Mouse (Mus musculus) lung, adult 18-20 months (tissue): ENCODE data around the gene R3hcc1l.

Source experiments
- DNase-seq, 2 experiments: peaks; one replicate each; pipeline ENCODE4 v3.0.0; 2022; ENCODE audit warnings: mixed read lengths in 2 of 2

The R3hcc1l gene

DNA sequence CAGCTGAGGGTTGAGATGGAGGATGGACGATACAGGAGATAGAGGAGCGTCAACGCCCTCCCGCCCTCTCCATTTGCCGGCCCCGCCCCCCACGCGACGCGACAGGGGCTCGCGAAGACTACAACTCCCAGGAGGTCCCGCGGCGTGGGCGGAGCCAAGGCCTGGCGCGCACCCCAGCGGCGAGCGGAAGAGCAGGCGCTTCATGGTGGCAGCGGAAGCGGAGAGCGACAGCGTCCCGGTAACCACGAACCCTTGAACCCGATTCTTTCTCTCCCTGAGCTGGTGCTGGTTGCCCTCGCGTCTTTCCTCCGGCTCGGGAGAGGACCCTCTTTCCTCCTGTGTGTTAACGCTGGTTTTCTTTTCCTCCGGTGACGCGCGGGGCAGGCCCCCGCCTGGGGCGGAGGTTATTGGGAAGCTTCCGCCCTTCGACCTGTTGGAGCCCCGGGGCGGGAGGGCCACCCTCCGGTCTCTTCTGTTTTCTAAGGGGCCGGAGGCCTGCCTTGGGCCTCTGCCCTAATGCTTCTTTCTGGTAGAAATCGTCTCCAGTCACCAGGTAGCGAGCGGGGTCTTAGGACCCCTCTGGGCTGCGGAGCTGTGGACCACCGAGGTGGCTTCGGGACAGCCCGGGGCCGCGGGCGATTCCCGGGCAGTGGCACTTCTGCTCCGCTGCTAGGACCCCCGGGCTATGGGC lies at the start of gene R3hcc1l:
TSS of gene R3hcc1l (plus strand) at position 140 of the 691 bp plus-strand sequence.
- DNase-seq = peak; percentile 94 to 96

DNA sequence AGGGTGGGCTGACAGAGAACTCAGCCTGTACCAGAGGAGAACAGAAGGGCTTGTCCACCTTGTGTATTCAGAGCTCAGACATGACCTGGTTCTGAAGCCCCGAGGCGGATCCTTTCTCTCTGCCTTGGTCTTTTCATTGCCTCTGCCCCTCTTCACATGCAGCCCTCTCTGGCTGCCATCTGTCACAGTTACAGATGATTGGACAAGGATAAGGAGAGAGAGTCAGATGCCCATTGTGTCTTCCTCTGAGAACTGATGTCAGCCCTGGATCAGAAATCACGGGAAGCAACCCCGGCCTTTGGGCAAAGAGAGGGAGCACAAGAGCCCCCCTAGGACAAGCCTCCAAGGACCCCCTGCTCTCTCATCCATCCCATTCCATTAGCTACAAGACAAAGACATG lies 47.0 kb upstream of the R3hcc1l start:
- DNase-seq = no peak

DNA sequence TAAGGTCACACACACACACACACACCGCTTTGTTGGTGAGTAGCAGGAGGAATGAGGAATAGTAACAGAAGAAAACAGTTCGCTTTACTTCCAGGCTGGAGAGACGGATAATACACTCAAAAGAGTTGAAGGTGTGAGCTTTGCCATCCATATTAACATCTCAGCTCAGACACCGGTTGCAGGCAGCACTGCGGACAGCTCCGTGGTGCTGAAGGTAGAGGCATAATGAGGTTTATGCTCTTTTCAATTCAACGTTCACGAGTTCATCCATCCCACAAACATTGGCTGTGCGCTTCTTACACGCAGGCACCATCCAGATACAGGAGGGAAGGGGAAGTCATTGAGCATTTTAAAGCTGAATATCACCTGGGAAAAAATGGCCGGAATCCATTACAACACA lies 45.7 kb upstream of the R3hcc1l start:
- DNase-seq = no peak

DNA sequence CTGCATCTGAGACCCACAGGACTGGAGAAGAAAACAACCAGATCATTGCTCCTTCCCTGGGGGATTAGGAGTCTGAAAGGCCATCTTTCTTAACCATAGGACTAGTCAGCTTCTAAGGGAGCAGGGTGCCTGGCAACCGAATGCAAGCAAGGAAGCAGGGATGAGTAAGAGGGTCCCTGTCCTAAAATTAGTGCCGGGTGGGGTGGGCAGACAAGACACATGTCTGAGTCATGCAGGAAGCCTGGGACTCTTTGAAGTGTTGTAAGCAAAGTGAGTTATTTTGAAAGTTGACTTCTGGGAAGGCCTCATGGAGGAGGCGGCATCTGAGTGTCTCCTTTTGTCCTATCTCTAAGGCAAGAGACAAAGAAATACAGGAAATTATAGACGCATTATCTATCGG lies 40.8 kb upstream of the R3hcc1l start:
- DNase-seq = no peak

DNA sequence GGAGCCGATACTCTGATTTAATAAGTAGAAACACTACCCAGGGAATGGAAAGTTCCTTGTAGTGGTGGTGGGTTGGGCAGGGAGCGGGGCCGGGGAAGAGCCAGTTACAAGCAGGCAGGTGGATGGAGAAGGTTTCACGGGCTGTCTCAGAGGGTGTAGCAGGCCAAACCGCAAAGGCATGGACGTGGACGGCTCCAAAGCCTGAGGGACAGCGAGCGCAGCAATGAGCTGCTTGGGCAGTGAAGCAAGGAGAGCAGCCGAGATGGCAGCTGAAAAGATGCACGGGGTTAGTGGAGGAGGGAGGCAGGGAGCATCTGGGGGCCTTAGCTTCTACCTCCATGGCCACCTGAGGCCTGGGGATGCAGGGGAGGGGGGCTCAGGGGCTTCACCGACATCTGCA lies 40.3 kb upstream of the R3hcc1l start:
- no peak for DNase-seq

DNA sequence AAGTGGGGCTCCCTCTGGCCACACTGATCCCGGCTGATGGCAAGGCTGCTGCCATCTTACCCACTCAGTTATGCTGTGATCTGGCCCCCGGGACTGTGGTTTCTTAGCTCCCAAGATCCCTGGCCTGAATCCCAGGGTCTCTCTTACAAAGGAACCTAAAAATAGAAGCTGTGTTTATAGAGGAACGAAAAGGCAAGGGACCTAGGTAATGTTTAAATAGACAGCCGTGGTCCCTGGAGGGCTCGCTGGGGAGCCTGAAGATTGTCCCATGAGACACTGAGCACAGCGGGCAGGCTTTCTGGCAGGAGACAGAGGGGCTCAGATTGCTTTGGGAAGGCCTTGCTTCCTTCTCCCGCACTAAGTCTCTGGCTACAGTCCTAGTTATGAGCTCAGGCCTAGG lies 33.1 kb upstream of the R3hcc1l start:
- DNase-seq = no peak

DNA sequence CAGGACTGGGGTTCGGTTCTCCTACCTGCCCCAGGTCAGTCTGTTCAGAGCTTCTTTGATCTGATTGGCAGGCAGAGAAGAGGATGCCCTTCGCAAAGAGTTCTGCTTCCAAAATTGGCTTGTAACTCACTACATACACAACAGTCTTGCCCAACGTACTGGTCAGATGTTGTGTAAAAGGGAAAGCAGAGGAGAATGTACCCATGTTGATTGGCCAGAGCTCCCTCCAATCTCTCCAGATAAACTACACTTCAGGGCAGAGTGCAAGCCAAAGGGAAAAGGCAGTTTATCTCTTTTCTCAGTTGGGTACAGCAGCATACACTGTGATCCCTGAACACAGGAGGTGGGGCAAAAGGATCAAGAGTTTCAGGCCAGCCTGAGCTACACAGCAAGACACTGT lies 31.3 kb upstream of the R3hcc1l start:
- no peak for DNase-seq

DNA sequence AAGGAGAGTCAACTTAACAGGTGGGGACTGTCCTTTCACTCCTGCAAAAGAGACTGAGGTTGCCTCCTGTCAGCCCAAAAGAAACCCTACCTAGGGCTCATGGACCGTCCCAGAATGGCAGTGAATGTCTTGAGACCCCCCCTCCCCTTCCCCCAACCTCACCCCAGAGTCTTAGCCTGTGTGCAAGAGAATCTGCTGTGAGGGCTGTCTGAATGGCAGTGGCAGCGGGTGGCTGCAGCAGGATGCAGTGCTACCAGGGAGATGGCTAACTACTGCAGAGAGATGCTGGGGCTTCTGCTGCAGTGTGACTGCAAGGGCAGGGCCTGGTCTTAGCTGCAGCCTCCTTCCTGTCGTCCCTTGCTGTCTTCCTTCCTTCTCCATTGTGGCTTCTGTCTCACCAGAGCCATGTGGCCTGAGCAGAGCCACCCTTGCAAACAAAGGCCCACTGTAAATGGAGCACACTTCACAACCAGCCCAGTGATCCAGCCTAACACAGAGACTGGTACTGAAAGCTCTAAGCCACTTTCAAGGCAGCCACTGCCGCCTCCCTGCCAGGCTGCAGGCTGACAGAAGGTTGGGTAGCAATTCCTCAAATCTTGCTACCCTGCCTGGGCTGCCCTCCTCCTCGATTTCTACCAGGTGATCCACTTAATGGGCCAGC lies 25.2 kb upstream of the R3hcc1l start:
- no peak for DNase-seq

DNA sequence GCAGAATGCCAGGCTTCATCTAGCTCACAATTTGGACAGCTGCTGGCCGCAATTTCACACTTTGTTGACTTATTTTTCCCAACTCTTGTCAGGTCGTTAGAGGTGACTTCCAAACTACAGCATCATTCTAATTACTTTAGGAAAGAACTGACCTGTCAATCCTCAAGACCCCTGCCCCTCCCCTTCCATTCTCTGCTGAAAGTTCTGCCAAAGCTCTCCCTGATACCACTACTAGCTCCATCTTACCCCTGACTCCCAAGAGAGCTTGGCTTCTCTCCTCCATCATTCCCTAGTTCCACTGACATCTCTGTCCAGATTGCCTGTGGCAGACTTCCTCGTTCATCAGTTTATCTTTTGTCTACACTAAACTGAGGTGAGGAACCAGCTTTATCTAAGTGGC lies 14.4 kb upstream of the R3hcc1l start:
- DNase-seq = no peak

DNA sequence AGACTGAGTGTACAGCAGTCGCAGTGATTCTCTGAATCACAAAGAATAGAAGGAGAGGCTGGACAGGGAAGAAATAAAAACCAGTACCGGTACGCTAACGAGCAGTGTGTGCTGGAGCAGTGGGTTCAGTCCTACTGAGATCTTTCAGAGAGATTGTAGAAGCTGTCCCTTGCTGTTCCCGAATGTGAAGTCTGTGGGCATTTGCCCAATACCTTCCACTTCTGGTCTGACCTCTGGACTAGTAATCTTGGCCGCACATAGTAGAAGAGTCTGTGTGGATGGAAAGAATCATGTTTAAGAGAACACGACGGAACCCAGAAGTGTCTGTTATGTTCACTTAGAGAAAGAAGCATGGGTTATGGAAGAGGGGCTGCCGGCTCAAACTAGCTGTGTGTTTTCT lies 8.9 kb upstream of the R3hcc1l start:
- DNase-seq = peak in 1 of 2 experiments; percentile 20

DNA sequence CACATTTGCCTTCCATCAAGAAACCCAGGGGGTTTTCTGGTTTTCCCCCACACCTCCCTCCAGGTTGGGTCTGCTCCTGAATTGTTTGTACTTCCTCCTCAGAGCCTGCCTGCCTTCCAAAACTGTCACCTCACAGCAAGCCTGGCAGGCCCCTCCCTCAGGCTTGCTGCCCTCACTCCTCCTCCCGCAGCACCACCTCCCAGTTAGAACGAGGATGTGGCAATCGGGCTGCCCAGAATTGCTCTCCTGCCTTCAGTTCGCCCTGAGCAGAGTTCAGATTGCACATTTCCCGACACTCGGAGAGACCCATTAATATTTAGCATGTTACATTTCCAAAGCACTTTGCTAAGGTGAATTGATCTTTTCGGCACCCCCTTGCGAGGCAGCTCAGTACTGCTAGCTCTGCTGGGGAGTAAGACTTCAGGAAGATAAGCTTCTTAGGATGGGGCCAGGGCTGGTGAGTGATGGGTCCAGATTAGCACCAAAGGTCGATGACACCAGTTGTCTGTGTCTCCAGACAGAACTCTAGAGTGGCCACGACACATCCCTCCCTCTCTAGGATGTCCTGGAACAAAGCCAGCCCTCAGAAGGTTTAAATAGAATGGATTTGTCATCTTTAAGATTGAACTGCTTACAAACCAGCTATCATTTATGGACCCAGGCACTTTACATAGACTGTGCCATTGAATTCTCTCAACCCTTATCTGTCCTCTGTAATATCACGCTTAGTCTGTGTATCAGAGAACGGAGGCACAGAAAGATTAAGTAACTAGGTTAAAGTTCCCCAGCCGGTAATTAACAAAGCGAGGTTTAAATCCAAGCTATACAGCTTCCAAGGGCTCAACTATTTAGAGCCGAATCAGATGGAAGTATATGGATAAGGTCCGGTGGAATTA lies 8.0 kb upstream of the R3hcc1l start:
- peak; percentile 69 to 70 for DNase-seq

DNA sequence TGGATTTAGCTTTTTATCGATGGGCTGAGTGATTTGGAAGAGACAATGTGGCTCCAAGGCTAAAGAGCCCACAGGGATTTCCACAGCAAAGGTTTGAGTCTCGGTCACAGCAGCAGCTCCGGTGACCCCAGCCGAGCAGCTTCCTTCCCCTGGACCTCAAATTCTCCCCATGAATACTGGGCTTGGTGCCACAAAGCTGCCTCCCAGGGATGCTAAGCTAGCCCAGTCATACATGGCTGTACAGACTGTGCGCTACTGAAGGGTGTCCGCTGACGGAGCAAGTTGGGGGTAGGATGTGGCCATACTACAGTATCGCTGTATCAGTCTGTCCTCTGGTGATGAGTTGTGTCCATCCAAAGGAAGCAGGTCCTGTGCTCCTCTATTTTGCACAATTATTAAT lies 2.9 kb upstream of the R3hcc1l start:
- DNase-seq = no peak

DNA sequence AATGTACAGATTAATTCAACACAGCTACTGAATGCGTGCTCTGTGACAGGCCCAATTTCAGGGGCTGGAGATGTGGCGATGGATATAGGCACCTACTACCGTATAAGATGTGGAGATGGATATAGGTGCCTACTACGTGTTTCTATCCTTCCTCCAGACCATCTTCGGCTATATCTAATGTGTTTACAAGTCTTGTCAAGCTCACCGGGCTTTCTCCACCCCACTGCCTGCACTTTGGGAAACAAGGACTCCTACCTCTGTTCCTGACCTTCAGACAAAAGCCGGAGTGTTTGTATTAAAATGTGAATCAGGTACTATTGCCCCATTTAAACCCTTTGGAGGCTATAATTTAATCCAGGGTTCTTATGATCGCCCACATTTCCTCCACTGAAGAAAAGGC lies 2.4 kb upstream of the R3hcc1l start:
- DNase-seq = no peak

DNA sequence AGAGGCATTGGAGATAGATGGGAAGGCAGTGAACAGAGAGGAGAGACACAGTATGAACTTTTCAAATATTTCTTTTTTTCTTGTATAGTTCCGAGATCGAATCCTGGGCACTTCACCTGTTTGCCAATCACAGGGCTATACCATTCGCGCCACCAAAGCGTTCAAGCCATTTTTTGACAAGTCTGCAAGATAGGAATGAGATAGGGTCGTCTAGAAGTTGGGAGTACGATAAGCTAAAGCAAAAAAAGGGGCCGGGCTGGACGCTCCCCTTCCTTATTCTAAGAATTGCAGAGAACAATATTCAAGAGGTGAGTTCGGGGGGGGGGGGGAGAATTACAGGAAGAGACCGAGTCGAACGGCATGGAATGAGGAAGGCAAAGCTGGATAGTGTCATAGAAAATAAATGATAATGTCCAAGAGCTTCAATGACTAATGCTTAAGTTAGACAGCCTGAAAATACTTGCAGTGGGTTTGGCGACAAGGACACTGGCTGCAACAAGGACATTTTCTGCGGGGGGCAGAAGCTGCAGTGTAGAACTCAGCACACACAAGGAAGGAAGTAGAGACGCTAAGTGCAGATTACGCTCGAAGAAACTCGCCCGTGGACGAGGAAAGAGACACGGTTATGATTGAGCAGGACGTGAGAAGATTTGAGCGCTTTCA lies 471 bp upstream of the R3hcc1l start:
- no peak for DNase-seq

DNA sequence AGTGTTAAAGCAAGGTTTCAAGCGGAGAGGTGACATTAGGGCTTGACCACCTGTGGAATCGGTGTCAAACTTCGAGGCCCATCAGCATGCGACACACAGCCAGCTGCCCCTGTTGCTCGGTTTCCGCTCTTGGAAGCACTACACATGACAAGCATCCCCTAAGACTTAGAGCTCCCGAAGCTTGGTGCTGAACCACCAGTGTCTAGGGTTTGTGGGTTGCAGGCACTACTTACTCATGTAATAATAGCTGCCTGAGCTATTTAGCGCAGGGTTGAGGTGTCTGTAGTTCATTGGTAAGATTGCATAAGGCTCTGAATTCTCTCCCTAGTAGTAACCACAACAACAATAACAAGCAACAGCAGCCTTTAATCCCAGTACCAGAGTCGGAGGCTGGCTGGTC lies 1.2 kb downstream of the R3hcc1l start:
- DNase-seq = peak in 1 of 2 experiments; percentile 10

DNA sequence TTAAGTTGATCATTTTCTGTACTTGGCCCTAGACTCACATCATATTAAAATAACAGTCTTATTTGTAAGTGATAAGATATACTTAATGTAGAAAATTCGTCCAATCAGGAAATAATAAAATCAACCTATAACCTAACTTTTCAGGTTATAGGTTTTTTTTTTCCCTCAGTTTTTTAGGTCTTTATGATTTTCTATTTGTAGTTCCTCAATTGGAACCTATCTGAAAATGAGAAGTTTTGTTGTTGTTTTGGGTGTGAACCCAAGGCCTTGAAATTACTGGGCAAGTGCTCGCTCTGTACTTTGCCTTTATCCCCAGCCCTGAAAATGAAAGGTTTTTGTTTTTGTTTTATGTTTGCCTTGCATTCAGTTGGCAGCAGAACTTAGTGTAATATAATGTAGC lies 6.1 kb downstream of the R3hcc1l start:
- no peak for DNase-seq

DNA sequence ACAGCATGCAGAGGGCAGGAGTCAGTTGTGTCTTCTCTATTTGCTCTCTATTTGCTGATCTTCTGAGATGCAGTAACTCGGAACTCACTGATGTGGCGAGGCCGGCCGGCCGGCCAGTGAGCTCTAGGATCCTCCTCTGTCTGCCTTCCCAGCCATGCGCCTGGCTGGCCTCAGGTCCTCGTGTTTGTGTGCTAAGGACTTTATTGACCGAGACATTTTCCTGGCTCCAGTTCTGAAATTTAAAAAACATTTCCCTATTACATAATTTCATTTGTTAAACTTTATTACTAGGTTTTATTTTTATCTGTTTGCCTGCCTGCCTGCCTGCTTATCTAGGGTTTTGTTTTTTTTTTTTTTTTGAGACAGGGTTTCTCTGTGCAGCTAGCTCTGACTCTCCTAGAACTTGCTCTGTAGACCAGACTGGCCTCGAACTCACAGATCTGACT lies 11.5 kb downstream of the R3hcc1l start:
- peak; percentile 18 to 21 for DNase-seq

DNA sequence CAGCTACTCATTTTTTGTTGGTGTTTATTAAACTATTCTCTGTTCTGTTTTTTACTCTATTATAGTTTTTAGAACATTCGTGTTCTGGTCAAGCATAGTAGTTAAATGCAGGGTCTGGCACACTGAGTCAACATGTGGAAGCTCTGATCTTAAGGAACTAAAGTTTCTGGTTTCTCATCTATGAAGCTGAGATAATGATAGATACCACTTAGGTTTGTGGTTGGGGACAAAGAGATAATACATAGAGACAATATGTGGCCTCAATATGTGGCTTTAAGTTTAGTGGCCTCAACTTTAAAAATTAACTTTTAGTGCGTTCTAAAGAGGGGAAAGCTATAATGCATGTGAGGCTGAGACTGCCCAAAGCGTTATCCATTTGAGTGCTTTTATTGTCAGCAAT lies 15.9 kb downstream of the R3hcc1l start:
- DNase-seq = no peak

DNA sequence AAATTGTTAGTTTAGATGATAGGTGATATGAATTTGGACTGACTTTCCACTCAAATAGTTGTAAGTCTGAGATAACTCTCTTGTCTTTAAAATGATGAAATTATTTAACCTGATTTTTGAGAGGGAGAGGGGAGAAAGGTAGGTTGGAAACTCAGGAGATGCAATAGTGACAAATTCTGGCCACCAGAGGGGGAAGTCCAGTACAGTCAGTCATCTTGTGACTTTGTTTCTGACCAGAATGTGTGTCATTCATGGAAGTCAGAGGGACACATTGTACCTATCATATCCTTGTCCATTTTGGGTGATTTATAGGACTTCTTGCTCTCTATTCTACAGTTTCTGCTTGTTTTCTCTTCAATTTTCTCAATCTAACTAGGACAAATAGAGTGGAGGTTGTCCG lies 19.0 kb downstream of the R3hcc1l start:
- DNase-seq = no peak

DNA sequence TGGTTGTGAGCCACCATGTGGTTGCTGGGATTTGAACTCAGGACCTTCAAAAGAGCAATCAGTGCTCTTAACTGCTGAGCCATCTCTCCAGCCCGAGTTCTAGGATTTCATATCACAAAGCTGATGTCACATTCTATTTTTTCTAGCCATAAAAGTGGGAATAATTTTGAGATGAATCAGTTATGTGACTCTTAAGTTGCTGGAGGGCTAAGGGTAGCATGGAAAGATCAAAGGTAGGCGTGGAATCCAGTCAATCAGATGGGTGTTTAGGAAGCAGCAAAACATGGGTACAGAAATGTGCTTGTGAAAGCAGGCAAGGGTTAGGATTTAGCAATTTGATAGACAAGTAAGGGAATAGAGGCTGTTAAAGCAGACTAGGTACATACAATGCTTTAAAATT lies 20.4 kb downstream of the R3hcc1l start:
- no peak for DNase-seq

DNA sequence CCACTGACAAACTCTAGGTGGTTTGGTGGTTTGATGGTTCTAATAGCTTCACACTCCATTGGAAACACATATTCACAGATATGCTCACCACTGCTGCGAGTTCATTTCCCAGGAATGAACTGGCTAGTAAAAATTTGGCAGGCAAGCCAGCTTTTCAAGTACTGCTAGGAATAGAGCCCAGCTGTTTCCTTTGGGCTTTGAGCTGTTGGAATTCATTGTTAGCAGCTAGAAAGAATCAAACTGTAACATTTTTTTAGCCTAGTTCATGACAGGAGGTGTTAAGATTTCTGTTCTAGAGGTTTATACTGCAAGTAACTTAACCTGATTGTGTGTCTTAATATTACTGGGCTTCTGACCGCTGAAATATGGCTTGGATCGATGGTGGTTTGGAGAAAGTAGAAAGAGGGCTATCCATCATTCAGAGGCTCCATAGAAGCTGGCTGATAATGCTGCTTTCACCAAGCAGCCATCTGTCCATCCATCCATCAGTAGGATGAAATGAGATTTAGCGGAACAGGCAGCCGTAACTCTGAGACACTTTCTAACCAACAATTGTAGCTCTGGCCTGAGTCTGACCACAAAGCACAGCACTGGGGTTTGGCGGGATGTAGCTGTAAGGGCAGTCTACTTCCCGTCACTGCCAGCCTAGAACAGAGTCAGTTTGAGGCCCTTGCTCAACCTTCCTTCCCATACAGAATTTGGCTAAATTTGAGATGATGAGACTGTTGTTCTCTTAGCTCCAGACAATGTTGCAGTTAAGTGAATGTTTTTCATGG lies 21.0 kb downstream of the R3hcc1l start:
- DNase-seq = peak; percentile 24 to 48

DNA sequence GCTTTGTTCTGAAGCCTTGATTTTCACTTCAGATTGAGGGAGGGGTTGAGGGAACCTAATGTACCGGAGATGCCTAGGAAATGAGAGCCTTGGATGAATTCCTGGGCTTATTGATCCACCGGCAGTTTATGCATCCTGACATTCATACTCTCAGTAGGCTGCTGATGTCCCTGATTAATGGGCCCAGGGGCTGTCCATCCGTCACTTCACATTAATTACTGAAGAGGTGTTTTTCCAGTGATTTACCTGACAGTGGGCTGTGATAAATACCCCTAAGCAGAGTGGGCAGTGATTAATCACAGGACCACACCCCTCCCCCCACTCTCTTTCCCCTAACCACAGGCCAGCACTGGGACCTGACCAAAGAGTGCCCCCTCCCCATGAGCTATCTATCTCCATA lies 22.1 kb downstream of the R3hcc1l start:
- no peak for DNase-seq
